In the genomic region with DNA sequence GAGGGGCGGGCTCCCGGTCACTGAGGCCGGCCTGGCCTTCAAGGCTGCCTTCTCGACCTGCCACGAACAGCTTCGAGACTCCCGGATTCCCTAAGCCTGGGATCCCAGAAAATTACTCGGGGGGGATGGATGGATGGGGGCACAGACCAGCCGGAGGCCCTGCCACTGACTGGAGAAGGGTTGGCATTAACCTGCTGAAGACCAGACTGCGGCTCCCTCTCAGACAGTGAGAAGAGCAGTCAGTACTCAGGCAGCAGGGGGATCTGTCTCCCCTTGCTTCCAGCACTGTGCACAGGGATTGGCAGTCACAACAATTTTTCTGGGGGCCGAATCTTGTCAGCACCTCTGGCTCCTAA, we compare ENCODE assay signal across 8 mouse cellular contexts. TPM values are rescaled to one million over a fixed set of nuclear protein-coding genes. Genes with fewer than 3 reads are reported as not detected.
DNase-seq lines count a peak whose midpoint lies in the region; ATAC-seq lines count a peak whose summit lies in the region.

No protein-coding gene starts in this region.

- no peaks in the 10 kb centered on the region for H3K9me3 ChIP-seq in lung, embryonic 15.5 days
- no peaks in the 10 kb centered on the region for H3K9me3 ChIP-seq in forebrain, embryonic 12.5 days
- H3K9me3 ChIP-seq in limb, embryonic 12.5 days: no peaks in the 10 kb centered on the region

- H3K4me2 ChIP-seq in lung, embryonic 15.5 days: peak overlapping the region; percentile 98
- peak overlapping the region; percentile 95 for H3K4me2 ChIP-seq in forebrain, embryonic 12.5 days
- H3K4me2 ChIP-seq in limb, embryonic 12.5 days: peak overlapping the region; percentile 90

- intact Hi-C loops in left cerebral cortex, postnatal 10 days (cut with DNase I): no loop called here

- 8% methylated on average over 11 of the region's 11 CpGs for WGBS in lung, embryonic 15.5 days
- WGBS in forebrain, embryonic 12.5 days: 10% methylated on average over 11 of the region's 11 CpGs
- 11% methylated on average over 11 of the region's 11 CpGs for WGBS in limb, embryonic 12.5 days

- H3K27me3 ChIP-seq in lung, embryonic 15.5 days: no peaks in the 10 kb centered on the region
- 0 out of 2 replicates have a peak, but pooled peaks cover 3% of the 10 kb centered on the region for H3K27me3 ChIP-seq in forebrain, embryonic 12.5 days
- peaks cover 10% of the 10 kb centered on the region; the same call in 1 of the 2 replicates for H3K27me3 ChIP-seq in limb, embryonic 12.5 days

- peak; percentile 28; the same call in 1 of the 2 replicates for ATAC-seq in lung, embryonic 15.5 days (ENCODE audit: borderline replicate concordance, extremely low read depth, low FRiP score, low TSS enrichment)
- peak; percentile 66 for ATAC-seq in forebrain, embryonic 12.5 days (ENCODE audit: low FRiP score)
- ATAC-seq in limb, embryonic 12.5 days (ENCODE audit: insufficient number of reproducible peaks, insufficient read depth, low FRiP score, low TSS enrichment, low read depth): peak; percentile 30; the same call in 1 of the 2 replicates

- peak overlapping the region; percentile 84 for H3K9ac ChIP-seq in lung, embryonic 15.5 days
- H3K9ac ChIP-seq in forebrain, embryonic 12.5 days: peak overlapping the region; percentile 91
- H3K9ac ChIP-seq in limb, embryonic 12.5 days (replicated peaks): peak overlapping the region; percentile 89

- H3K4me3 ChIP-seq in lung, embryonic 15.5 days: peak overlapping the region; percentile 76
- H3K4me3 ChIP-seq in forebrain, embryonic 12.5 days (replicated peaks): peak overlapping the region; percentile 81
- H3K4me3 ChIP-seq in limb, embryonic 12.5 days (replicated peaks): peak overlapping the region; percentile 80

- peak overlapping the region; percentile 90 for H3K27ac ChIP-seq in lung, embryonic 15.5 days
- peak overlapping the region; percentile 72 for H3K27ac ChIP-seq in forebrain, embryonic 12.5 days
- H3K27ac ChIP-seq in limb, embryonic 12.5 days: peak overlapping the region; percentile 76

- peaks cover 12% of the 10 kb centered on the region; the same call in 1 of the 2 replicates for H3K4me1 ChIP-seq in lung, embryonic 15.5 days
- H3K4me1 ChIP-seq in forebrain, embryonic 12.5 days: peaks cover 20% of the 10 kb centered on the region
- H3K4me1 ChIP-seq in limb, embryonic 12.5 days (replicated peaks): peaks cover 8% of the 10 kb centered on the region; the same call in 1 of the 2 replicates

- peaks cover 13% of the 10 kb centered on the region; the same call in 1 of the 2 replicates for H3K36me3 ChIP-seq in lung, embryonic 15.5 days
- H3K36me3 ChIP-seq in forebrain, embryonic 12.5 days (replicated peaks): peaks cover 24% of the 10 kb centered on the region
- H3K36me3 ChIP-seq in limb, embryonic 12.5 days: peaks cover 31% of the 10 kb centered on the region

- no peak for DNase-seq in lung, postnatal 4 days
- peak; percentile 37 for DNase-seq in retina, embryonic 14.5 days (ENCODE audit: low spot score)
- no peak for DNase-seq in left cerebral cortex, postnatal 10 days (ENCODE audit: extremely low spot score in 1 of 2, low spot score in 2 of 2)
- DNase-seq in ovary, postnatal 36 days (ENCODE audit: low spot score): no peak
- no peak for DNase-seq in ovary, postnatal 10 days (ENCODE audit: low spot score)

RNA-seq across cellular contexts. Expression of a gene that starts 0.7 kb away (rescaled TPM):
- 5.2 and 6.0 TPM in 2 replicates for polyA plus RNA-seq in lung, embryonic 15.5 days (2015; fragmentation: Nextera tagmentation; extraction: Ambion mirVana)
- polyA plus RNA-seq in forebrain, embryonic 12.5 days (2016; fragmentation: Nextera tagmentation; extraction: Ambion mirVana): 9.2 and 9.6 TPM in 2 replicates
- 8.6 and 8.8 TPM in 2 replicates for polyA plus RNA-seq in limb, embryonic 12.5 days (2016; fragmentation: Nextera tagmentation; extraction: Ambion mirVana)
- total RNA-seq in left cerebral cortex, postnatal 10 days (2021): 10 to 100 TPM; 26.9 to 27.3 TPM

RNA-seq across cellular contexts. Expression of a gene that starts 18.8 kb away (rescaled TPM):
- 1.7 and 1.9 TPM in 2 replicates for polyA plus RNA-seq in lung, embryonic 15.5 days (2015; fragmentation: Nextera tagmentation; extraction: Ambion mirVana)
- 1.3 and 2.3 TPM in 2 replicates for polyA plus RNA-seq in forebrain, embryonic 12.5 days (2016; fragmentation: Nextera tagmentation; extraction: Ambion mirVana)
- 0.70 and 0.73 TPM in 2 replicates for polyA plus RNA-seq in limb, embryonic 12.5 days (2016; fragmentation: Nextera tagmentation; extraction: Ambion mirVana)
- 1 to 10 TPM; 3.2 to 3.5 TPM for total RNA-seq in left cerebral cortex, postnatal 10 days (2021)

RNA-seq across cellular contexts. Expression of a gene that starts 20.6 kb away (rescaled TPM):
- 53.0 and 53.7 TPM in 2 replicates for polyA plus RNA-seq in lung, embryonic 15.5 days (2015; fragmentation: Nextera tagmentation; extraction: Ambion mirVana)
- 58.0 and 58.1 TPM in 2 replicates for polyA plus RNA-seq in forebrain, embryonic 12.5 days (2016; fragmentation: Nextera tagmentation; extraction: Ambion mirVana)
- 58.7 and 66.4 TPM in 2 replicates for polyA plus RNA-seq in limb, embryonic 12.5 days (2016; fragmentation: Nextera tagmentation; extraction: Ambion mirVana)
- 10 to 100 TPM; 38.8 to 38.9 TPM for total RNA-seq in left cerebral cortex, postnatal 10 days (2021)

RNA-seq across cellular contexts. Expression of a gene that starts 49.4 kb away (rescaled TPM):
- polyA plus RNA-seq in lung, embryonic 15.5 days (2015; fragmentation: Nextera tagmentation; extraction: Ambion mirVana): 0.98 and 1.8 TPM in 2 replicates
- polyA plus RNA-seq in forebrain, embryonic 12.5 days (2016; fragmentation: Nextera tagmentation; extraction: Ambion mirVana): 0.32 TPM in 2 replicates
- 0.25 TPM in 1 of 2 replicates, not detected in the other for polyA plus RNA-seq in limb, embryonic 12.5 days (2016; fragmentation: Nextera tagmentation; extraction: Ambion mirVana)
- 1 to 10 TPM; 2.4 to 2.7 TPM for total RNA-seq in left cerebral cortex, postnatal 10 days (2021)

RNA-seq across cellular contexts. Expression of a gene that starts 58.6 kb away (rescaled TPM):
- polyA plus RNA-seq in lung, embryonic 15.5 days (2015; fragmentation: Nextera tagmentation; extraction: Ambion mirVana): 2.2 and 3.5 TPM in 2 replicates
- polyA plus RNA-seq in forebrain, embryonic 12.5 days (2016; fragmentation: Nextera tagmentation; extraction: Ambion mirVana): 0.61 and 0.64 TPM in 2 replicates
- 0.69 and 0.89 TPM in 2 replicates for polyA plus RNA-seq in limb, embryonic 12.5 days (2016; fragmentation: Nextera tagmentation; extraction: Ambion mirVana)
- 1 to 10 TPM; 1.8 to 3.1 TPM for total RNA-seq in left cerebral cortex, postnatal 10 days (2021)
